Mouse (Mus musculus): ENCODE measurements around the gene Map4k3.
"Not testable (repeated sequence)": the region's sequence is repeated elsewhere in the genome, so short reads cannot be mapped to it uniquely, and the experiment has no call there.

The Map4k3 gene

DNA sequence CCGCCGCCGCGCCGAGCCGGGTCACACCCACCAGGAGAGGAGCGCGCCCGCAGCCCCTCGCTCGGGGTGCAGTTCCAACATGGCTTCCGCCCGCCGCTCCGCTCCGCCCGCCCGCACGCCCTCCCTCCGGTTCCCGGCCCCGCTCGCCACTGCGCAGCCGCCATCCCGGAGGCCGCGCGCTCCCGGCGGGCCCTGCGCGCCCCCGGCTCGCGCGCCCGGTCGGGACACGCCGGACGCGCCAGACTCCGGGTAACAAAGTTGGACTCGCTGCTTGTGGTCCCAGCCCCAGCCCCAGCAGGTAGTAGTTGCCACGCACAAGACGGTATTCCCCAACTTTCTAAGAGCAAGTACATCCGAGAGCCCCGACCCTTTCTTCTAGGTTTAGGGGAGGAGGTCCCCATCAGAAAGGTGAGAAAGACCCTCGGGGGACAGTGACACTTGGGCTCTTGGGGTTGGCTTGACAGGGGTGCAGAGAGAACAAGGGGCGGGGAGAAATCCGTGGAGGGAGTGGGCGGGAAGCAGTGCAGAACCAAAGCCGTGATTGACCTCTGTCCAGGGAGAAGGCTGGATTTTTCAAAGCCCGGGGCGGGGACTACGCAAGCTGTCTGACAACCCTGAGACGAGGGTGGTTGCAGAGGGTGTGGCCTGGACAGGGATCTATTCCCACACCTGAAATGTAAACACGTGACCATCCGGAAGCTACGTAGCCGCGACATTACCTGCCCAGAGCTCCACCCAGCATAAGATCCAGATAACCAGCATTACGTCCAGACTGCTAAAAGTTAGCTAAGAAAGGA is at the start of gene Map4k3:
TSS of gene Map4k3 (minus strand) at position 424 of the 797 bp plus-strand sequence.
- in situ Hi-C loops (cut with MboI, MseI), result loop anchor here (10.0 kb wide), 2 partner anchors 337 to 1713 kb away; partner anchors contain the start of gene Thumpd2

DNA sequence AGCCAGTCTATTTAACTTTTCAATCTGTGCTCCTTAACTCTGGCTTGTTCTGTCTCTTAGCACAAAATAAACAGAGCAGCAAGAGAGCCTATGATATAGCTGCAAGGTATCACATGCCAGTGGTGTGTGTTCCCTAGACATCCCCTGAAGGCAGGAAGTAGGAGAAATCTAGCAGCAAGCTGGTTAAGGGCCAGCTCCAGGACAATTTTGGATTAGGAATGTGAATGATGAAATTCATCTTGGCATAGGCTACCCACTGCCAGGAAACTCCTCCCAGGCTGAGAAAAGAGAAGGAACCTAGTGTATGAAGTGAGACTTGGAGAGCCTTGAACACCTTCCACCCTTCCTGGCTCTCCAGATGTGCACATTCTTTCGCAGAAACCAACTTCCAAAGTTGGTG is 49.3 kb upstream of the Map4k3 start:
- in situ Hi-C loops (cut with MboI, MseI), result no loop called here

DNA sequence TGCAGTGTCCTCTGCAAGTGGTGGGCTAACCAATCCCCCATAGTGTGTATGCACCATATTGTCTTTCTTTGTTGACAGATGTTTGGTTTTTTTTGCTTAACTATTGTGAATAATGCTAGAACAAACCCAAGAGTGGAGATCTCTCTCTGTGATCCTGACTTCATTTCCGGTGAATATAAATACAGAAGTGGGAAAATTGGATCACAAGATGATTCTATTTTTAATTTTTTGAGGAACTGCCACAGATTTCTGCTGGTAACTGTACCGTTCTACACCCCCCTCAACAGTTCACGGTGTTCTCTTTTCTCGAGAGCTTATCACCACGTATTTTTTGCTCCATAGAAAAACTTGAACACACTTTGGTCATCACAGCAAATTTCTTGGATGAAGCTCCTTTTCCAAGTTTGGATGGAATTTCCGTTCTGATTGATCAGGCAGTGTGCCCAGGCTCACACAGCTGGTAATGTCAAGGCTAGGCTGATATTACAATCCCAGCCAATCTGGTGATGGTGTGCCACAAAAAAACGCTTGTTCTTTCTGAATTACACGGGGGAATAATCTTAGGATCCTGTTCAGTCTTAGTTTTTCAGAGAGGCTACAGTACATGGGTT is 47.0 kb upstream of the Map4k3 start:
- in situ Hi-C loops (cut with MboI, MseI), result no loop called here

DNA sequence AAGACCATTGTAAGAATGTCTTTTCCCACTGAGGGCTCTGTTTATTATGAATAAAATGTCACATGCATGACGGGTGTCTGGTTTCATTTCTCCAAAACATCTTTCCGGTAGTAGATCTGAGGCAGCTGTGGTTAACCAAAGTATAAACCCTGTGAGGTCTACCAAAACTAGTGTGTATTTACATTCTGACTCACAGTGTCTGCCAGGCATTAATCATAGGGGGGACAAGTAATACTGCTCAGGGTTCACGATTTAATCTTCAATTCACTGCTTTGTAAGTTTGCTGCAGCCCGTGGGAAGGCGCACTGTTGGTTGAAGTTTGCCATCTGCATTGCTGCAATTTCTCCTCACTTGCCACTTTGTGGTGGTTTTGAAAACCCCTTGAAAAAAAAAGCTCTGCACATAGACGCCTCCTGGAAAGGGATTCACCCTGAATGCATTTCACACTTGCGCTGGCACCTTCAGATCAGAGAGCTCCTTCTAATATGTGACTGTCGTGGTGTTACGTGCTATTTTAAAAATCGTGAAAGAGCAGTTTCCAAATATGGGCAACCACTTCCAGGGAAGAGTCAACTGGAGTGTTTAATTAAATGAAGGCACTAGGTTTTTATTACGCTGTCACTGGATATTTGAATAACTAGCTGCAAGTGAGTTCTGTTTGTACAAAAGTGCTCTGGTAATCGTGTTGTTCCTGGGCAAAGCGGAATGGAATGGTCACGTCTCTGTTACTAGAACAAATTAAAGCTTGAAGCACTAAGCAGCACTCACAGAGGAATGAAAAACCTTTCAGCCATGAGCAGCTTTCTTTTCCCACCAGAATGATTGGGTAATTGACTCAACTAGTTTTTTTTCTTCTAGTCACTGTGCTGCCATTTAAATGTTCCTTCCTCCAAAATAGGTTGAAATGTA is 44.5 kb upstream of the Map4k3 start:
- in situ Hi-C loops (cut with MboI, MseI), result loop anchor here (5.0 kb wide), 1 partner anchor 45 kb away; no protein-coding TSS in a partner anchor

DNA sequence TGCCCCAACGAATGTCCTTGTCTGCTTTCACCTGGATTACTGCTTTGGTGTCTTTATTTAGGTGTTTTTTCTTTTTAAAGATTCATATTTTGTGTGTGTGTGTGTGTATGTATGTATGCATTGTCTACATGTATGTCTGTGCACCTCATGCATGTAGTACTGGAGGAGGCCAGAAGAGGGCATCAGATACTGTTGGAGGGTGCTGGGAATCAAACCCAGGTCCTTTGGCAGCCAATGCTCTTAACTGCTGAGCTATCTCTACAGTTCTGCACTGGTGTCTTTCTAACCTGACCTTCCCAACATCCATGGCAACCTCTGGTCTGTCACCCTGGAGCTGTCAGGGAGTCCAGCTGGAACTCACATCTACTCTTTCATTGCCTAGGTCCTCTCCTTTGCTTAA is 41.8 kb upstream of the Map4k3 start:
- in situ Hi-C loops (cut with MboI, MseI), result loop anchor here (5.0 kb wide), 1 partner anchor 47 kb away; no protein-coding TSS in a partner anchor

DNA sequence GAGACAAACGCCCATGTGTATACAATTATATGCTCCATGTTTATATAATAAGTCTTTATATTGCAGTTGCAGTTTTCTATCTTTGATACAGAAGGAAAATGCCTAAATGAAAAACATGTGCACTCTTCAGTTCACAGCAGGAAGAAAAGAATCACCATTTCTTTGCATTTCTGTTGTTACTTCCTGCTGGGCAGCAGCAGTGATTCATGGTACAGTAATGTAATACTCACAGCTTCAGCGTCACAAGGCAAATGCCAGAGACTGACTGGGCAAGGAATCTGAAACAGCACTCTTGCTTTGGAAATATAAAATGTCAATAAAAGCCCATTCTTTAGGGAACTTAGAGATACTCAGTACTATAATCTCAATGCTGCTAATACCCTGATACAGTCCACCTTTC is 36.9 kb upstream of the Map4k3 start:
- in situ Hi-C loops (cut with MboI, MseI), result no loop called here

DNA sequence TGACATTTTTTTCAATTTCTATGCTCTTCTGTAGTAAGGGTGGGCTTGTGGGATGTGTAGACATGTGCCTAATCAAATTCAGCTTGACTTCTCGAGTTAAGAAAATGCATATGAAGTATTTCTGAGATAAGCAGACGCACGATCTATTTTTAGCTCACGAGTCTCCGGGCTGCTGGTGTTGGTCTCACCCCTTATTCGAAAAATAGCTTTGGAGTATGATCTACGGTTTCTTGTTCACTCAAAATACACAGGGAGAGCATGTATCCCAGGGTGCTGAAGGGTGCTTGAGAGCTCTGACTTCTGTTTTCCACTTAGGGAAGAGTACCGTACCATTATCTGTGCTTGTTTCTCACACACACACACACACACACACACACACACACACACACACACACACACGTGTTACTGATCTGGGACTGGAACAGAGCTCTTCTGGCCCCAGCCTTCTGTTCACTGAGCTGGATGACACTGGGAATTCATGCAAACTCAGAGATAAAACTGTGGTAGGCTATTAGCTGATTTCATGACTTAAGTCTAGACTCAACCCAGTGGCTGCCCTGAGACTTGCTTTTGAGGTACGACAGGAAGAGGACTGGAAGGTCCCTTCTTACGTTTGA is 34.9 kb upstream of the Map4k3 start:
- in situ Hi-C loops (cut with MboI, MseI), result no loop called here

DNA sequence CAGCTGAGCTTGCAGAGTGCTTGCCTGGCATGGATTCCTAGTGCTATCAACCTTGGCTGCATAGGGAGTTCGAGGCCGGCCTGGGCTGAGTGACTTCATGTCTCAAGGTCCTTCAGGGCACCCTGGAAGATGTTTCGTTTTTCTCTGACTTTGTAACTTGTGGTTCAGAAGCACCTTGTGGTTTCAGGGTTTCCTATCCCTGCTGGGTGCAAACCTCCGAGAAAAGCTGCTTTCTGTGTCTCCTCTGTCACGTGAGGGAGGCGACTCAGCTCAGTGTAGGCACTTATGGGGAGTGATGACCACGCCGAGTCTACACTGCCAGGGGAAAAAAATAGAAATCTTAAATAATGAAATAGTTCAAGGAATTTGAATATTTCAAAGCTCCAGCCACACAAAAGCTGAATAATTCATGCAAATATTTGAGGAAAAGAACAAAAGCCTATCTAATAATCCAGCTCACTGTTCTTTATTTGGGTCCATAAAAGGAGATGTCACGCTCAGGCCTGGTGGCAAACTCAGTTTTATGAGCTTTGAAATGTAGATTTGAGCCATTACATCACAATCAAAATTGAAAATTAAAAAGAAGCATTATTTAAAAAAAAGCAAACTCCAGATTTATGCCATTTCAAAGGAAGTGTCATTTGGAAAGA is 34.2 kb upstream of the Map4k3 start:
- in situ Hi-C loops (cut with MboI, MseI), result no loop called here

DNA sequence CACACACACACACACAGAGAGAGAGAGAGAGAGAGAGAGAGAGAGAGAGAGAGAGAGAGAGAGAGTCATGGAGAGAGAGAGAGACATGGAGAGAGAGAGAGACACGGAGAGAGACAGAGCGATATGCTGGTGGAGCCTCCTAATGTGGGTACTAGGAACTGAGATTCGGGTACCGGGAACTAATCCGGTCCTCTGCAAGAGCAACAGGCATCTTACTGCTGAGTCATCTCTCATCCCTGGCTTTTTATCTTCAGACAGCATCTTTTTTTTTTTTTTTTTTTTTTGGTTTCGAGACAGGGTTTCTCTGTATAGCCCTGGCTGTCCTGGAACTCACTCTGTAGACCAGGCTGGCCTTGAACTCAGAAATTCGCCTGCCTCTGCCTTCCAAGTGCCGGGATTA is 32.9 kb upstream of the Map4k3 start:
- in situ Hi-C loops (cut with MboI, MseI), result not testable (repeated sequence)

DNA sequence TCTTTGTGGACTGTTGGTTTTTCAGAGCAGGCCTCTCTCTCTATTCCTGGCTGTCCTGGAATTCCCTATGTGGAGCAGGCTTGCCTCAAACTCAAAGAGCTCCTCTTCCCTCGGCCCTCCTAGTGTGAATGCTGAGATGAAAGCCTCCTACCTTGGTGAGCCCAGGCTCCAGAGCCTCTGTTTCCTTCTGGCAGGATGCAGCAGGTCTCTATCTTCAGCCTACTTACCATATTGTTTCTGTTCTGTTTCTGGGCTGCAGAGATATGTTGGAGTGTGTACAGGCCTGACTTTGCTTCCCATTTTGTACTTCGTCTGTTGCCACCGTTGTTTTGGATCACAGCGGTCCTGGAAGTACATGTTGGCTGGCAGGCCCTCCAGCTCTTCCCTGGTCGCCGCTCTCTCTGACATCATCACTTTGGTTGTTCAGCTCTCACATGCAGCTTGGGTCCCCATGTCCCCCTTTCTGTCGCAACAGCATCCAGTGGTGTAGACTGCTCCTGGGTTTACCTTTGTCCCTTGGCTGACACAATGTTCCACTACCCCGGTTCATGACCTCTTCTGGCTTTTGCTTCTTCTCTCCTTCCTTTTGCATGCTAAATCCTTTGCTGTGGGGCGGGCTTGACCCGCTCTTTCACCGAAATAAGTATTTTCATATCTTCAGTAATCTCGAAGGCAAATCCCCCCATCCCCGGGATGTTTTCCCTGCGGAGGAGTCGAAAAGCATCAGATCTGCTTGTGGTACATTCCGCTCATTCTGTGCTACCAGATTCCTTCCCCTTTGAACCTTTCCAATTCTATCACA is 32.3 kb upstream of the Map4k3 start:
- in situ Hi-C loops (cut with MboI, MseI), result no loop called here

DNA sequence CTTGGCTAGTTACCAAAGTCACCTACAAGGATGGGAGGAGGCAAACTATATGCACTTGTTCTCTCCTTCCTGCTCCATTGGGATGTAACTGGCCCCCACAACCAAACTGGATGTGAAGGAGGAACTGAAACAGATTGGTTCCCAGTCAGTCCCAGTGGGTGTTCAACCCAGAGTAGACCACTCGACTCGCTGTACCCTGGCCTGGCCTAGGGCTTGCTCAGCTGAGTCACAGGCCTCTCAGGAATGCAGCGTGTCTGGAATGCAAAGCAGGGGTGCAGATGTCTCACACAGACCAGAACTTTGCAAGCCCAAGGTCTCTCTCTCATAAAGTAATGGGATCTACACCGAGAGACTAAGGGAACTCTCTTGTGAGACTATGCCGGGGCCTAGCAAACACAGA is 27.8 kb upstream of the Map4k3 start:
- in situ Hi-C loops (cut with MboI, MseI), result no loop called here

DNA sequence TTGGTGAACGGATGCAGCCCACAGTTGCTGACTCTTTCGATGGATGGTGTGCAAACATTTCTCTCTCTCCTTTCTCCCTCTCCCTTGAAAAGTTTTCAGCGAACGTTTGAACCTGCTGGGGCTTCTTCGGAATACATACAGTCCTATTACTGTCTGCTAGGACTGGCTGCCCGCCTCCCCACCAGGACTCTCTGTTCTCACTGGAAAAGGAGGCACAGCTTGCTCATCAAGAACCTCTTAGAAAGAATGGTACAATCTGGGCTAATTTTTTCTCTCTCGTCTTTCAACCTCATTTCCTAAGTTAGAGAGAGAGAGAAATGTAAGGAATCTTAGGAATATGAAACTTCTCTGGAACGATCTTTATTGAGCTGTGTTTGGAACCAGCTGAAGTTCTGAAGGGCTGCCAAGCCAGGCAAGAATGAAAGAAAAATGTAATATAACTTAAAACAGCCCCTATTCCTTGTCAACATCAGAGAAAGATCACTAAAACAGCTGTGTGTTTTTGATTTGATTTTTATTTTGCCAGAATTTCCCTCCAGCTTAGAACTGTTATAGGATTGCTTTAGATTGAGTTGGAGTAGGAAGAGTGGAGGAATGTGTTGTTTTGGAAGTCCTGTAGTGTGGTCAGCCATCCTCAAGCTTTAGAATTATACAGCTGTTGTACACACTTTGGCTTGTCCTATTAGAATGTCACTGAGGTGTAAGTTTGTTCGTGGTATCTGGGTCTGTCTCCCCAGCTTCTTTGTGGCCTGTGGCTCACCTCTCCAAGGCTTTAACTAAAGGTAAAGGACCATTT is 27.0 kb upstream of the Map4k3 start:
- in situ Hi-C loops (cut with MboI, MseI), result no loop called here

DNA sequence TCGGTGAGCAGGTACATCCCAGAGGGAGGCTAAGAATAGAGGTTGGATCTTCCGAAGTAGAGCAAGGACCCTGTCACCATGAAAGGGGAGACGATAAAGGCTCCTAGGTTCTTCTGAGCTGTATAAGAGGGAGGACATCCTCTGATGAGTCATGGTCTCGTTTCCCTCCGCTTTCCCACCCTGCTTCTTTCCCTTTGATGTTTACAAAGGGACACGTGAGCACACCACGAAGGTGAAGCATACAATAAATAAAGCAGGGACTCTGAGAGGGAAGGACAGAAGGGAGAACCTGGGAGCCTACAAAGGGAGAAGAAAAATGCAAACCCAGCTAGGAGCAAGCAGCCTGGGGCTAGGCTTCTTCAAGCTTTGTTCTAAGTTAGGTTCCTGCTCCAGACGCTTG is 26.3 kb upstream of the Map4k3 start:
- in situ Hi-C loops (cut with MboI, MseI), result no loop called here

DNA sequence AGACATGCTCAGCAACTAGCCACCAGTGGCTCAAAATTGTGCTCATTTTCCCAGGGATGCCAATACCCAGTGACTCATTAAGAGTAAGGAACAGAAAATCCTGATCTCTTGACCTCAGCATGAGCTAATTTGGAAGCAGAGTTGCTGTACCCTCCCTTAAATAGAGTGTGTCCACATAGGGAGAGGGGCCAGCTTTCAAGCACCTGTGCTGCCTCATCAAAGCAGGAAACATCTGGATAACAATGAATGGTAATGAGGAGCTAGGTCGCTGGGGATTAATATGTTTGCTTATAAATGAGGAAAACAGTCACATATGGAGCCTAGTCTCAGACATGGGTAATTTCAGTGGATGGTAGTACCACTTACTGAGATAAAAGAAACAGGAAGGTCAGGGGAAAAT is 24.2 kb upstream of the Map4k3 start:
- in situ Hi-C loops (cut with MboI, MseI), result no loop called here

DNA sequence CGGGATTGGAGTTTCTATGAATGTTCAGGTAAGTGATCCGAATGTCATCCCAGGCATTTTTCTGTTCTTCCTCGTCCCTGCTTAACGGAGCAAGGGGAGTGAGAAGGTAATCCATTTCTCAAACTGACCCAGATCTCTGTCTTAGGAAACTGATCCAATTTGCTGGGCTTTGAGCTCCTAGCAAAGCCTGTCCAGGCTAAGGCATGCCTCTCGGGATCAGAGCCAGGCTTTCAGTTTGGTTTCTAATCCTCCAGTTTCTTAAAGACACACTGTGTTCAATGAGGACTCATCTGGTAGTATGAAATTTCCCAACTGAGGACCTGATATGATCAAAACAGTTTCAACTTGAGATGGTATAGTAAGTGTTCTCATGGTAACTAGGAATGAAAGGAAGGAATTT is 11.1 kb upstream of the Map4k3 start:
- in situ Hi-C loops (cut with MboI, MseI), result no loop called here

DNA sequence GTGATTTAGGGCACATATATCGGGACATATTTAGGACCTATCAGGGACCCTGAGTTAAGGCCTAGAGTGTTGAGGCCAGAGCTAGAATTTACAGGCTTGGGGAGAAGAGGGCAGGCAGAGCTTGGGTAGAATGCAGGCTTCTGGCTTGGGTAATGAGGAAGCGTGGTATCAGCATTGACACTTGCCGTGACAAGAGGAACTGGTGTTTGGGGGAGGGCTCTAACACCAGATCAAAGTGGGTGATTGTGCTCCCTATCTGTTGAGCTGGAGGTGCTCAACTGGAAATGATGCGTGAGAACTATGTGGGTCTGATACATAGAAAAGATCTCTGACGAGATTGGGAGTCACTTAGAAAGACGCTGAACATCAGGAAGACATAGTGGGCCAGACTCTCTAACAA is 6.4 kb upstream of the Map4k3 start:
- in situ Hi-C loops (cut with MboI, MseI), result no loop called here

DNA sequence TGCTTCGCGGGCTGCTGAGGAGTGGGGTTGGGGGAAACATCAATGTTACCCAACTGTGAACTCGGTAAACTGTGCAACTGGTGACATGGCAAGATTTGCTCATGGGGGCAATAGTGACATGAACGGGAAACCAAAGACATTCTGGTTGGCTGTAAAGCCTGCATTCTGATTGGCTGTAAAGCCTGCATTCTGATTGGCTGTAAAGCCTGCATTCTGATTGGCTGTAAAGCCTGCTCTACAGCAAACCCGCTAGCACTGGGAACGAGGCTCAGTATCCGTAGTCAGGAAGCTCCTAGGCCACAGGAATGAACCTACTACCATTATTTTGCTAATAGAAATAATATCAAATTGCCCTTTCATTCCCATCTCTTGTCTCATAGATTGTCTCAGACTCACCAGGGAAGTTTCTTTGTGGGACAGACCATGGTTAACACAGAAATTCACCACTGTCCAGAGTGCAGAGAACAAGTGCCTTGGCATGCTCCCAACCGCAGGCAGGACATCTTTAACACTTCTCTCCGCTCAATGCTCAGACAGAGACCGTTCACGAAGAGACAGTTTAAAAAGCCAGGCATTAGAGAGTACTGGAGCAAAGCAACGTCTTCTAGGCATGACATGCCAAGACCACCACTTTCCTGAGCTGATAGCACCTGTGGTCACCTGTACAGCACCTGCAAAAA is 5.0 kb upstream of the Map4k3 start:
- in situ Hi-C loops (cut with MboI, MseI), result no loop called here

DNA sequence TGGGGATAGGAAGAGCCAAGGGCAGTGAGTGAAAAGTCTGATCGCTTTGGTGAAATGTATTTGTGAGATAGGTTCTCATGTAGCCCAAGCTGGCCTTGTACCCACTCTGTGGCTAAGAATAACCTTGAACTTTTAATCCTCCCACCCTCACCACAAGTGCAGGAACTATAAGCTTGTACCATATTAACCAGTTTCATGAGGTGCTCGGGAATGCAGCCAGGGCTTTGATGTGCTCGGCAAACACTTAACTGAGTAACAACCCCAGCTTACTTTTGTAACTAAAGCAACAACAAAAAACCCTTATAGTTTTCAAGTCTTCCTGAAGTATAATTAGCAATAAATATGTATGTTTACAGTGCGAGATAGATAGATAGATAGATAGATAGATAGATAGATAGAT is 4.0 kb upstream of the Map4k3 start:
- in situ Hi-C loops (cut with MboI, MseI), result no loop called here

DNA sequence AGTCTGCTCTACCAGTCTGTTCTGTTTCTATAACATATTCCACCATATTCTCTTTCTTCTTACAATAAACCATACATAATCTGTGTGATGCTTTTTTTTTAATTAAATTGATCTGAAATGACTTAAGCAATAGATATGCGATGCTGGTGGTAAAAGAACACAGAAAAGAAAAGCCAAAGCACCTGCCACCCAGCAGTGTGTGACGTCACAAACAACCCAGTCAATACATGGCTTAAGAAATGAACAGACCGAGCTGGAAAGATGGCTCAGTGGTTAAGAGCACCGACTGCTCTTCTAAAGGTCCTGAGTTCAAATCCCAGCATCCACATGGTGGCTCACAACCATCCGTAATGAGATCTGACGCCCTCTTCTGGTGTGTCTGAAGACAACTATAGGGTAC is 2.0 kb upstream of the Map4k3 start:
- in situ Hi-C loops (cut with MboI, MseI), result not testable (repeated sequence)

Measured in T-helper 2 cell (primary cell).